Mouse (Mus musculus): ENCODE results near the gene Grik4. TPM values are rescaled to one million over a fixed set of nuclear protein-coding genes. Genes with fewer than 3 reads are reported as not detected.
"Not testable (repeated sequence)": the region's sequence is repeated elsewhere in the genome, so short reads cannot be mapped to it uniquely, and the experiment has no call there.

Gene Grik4
- polyA plus RNA-seq (2015; fragmentation: Nextera tagmentation; extraction: Ambion mirVana): 0.57 and 0.75 TPM in 2 replicates

GRCm38 (mm10) chr9:42943781-42944535 lies at the start of gene Grik4:
TSS of gene Grik4 (minus strand) at chr9:42944493.
- 1% methylated on average over 67 of the region's 68 CpGs for WGBS

DNA sequence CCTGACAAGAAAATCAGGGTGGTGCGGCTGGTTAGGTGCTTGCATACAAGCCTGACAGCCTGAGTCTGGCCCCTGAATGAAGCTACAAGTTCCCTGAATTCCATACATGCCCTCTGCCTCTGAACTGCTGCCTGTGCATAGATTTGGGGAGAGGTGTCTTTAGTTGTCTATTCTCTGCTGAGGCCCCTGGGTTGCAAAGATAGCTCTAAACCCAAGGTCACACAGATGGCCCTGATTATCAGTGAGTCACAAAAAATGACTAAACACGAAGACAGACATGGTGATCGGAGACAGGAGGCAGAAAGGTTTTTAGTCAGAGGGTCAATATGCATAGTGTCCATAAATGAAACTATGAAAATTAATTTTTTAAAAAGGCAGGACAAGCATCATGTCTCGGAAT lies 49.4 kb upstream of the Grik4 start:
- Histone ChIP-seq H3K4me3 (replicated peaks; ENCODE audit: low read length) (no peak overlapping the region), H3K27ac (ENCODE audit: low read length) (no peak overlapping the region), H3K4me2 (ENCODE audit: low read depth, low read length) (no peak overlapping the region), H3K9ac (ENCODE audit: low read length) (no peak overlapping the region), H3K27me3 (ENCODE audit: control insufficient read depth, insufficient read depth, low read length) (no peaks in the 10 kb centered on the region), H3K9me3 (replicated peaks; ENCODE audit: control insufficient read depth, low read length) (no peaks in the 10 kb centered on the region), H3K36me3 (ENCODE audit: control insufficient read depth, insufficient read depth, low read length) (peaks cover 28% of the 10 kb centered on the region), H3K4me1 (ENCODE audit: control insufficient read depth, insufficient read depth, low read length) (no peaks in the 10 kb centered on the region)
- no peak for ATAC-seq (ENCODE audit: insufficient read depth, low FRiP score)
- WGBS: 83% methylated on average over 4 of the region's 4 CpGs

More at GRCm38 (mm10) chr9:42943781-42944535, at the start of gene Grik4:
- no peaks in the 10 kb centered on the region for H3K36me3 ChIP-seq (ENCODE audit: control insufficient read depth, insufficient read depth, low read length)
- peak within 1 kb of the TSS; percentile 100 for H3K4me2 ChIP-seq (ENCODE audit: low read depth, low read length)
- 0 out of 2 replicates have a peak, but pooled peaks cover 2% of the 10 kb centered on the region for H3K27me3 ChIP-seq (ENCODE audit: control insufficient read depth, insufficient read depth, low read length)
- H3K4me3 ChIP-seq (replicated peaks; ENCODE audit: low read length): peak within 1 kb of the TSS; percentile 71
- peak within 1 kb of the TSS; percentile 70 for H3K9ac ChIP-seq (ENCODE audit: low read length)
- peak; percentile 81 for ATAC-seq (ENCODE audit: insufficient read depth, low FRiP score)
- peaks cover 9% of the 10 kb centered on the region for H3K4me1 ChIP-seq (ENCODE audit: control insufficient read depth, insufficient read depth, low read length)
- H3K9me3 ChIP-seq (replicated peaks; ENCODE audit: control insufficient read depth, low read length): no peaks in the 10 kb centered on the region
- H3K27ac ChIP-seq (ENCODE audit: low read length): no peak within 1 kb of the TSS

DNA sequence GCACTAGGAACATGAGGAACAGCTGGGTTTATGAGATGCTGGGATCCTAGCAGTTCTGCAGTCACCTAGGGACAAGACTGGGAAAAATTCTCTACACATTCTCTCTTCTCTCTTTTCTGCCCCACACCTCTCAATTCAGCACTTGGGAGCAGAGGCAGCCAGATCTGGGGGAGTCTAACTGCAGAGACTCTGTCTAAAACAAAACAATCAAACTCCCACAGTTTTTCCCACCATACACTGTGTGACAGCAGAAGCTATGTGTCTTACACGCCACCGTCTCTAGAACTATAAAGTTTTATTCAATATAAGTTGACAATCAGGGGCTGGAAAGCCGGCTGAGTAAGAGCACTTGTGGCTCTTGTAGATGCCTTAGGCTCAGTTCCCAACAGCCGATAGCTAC lies 43.7 kb upstream of the Grik4 start:
- 91% methylated on average over 4 of the region's 4 CpGs for WGBS
- Histone ChIP-seq H3K9me3 (replicated peaks; ENCODE audit: control insufficient read depth, low read length) (no peaks in the 10 kb centered on the region), H3K4me3 (replicated peaks; ENCODE audit: low read length) (no peak overlapping the region), H3K36me3 (ENCODE audit: control insufficient read depth, insufficient read depth, low read length) (peaks cover 21% of the 10 kb centered on the region), H3K4me2 (ENCODE audit: low read depth, low read length) (no peak overlapping the region), H3K4me1 (ENCODE audit: control insufficient read depth, insufficient read depth, low read length) (no peaks in the 10 kb centered on the region), H3K9ac (ENCODE audit: low read length) (no peak overlapping the region), H3K27ac (ENCODE audit: low read length) (no peak overlapping the region), H3K27me3 (ENCODE audit: control insufficient read depth, insufficient read depth, low read length) (no peaks in the 10 kb centered on the region)
- no peak for ATAC-seq (ENCODE audit: insufficient read depth, low FRiP score)

GRCm38 (mm10) chr9:42968894-42969521 lies 24.7 kb upstream of the Grik4 start:
- no peaks in the 10 kb centered on the region for H3K27me3 ChIP-seq (ENCODE audit: control insufficient read depth, insufficient read depth, low read length)
- ATAC-seq (ENCODE audit: insufficient read depth, low FRiP score): peak; percentile 50; the same call in 1 of the 2 replicates
- H3K9me3 ChIP-seq (replicated peaks; ENCODE audit: control insufficient read depth, low read length): no peaks in the 10 kb centered on the region
- H3K4me3 ChIP-seq (replicated peaks; ENCODE audit: low read length): no peak overlapping the region
- H3K4me1 ChIP-seq (ENCODE audit: control insufficient read depth, insufficient read depth, low read length): peaks cover 4% of the 10 kb centered on the region; the same call in 1 of the 2 replicates
- peaks cover 13% of the 10 kb centered on the region for H3K36me3 ChIP-seq (ENCODE audit: control insufficient read depth, insufficient read depth, low read length)
- no peak overlapping the region; the same call in 1 of the 2 replicates for H3K9ac ChIP-seq (ENCODE audit: low read length)
- WGBS: 44% methylated on average over 11 of the region's 11 CpGs
- H3K4me2 ChIP-seq (ENCODE audit: low read depth, low read length): no peak overlapping the region
- H3K27ac ChIP-seq (ENCODE audit: low read length): peak overlapping the region; percentile 77

DNA sequence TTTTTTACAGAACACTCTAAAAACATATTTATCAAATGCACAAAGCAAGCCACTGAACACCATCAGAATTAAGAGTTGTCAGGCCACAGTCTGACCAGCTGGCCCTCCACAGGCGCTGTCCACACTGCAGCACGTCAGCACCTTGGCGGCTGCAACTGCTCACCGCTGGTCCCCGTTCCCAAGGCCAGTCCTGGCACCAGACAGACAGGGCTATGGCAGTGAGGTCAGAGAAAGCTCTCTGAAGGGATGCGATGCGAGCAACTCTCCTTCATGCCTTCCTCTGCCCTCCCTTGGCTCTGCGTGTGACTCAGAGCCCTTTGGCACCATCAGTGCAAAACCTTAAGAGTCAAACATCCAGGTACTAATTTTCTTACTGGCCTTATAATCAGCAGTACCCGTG lies 23.4 kb upstream of the Grik4 start:
- 81% methylated on average over 9 of the region's 9 CpGs for WGBS
- no peak overlapping the region for H3K4me2 ChIP-seq (ENCODE audit: low read depth, low read length)
- H3K4me3 ChIP-seq (replicated peaks; ENCODE audit: low read length): no peak overlapping the region
- H3K9ac ChIP-seq (ENCODE audit: low read length): no peak overlapping the region
- no peak overlapping the region for H3K27ac ChIP-seq (ENCODE audit: low read length)
- no peaks in the 10 kb centered on the region for H3K27me3 ChIP-seq (ENCODE audit: control insufficient read depth, insufficient read depth, low read length)
- no peak for ATAC-seq (ENCODE audit: insufficient read depth, low FRiP score)
- peaks cover 9% of the 10 kb centered on the region for H3K36me3 ChIP-seq (ENCODE audit: control insufficient read depth, insufficient read depth, low read length)
- peaks cover 4% of the 10 kb centered on the region; the same call in 1 of the 2 replicates for H3K4me1 ChIP-seq (ENCODE audit: control insufficient read depth, insufficient read depth, low read length)
- no peaks in the 10 kb centered on the region for H3K9me3 ChIP-seq (replicated peaks; ENCODE audit: control insufficient read depth, low read length)

- H3K9ac ChIP-seq (ENCODE audit: low read length); H3K4me3 ChIP-seq (replicated peaks; ENCODE audit: low read length); H3K9me3 ChIP-seq (replicated peaks; ENCODE audit: control insufficient read depth, low read length); H3K27me3 ChIP-seq (ENCODE audit: control insufficient read depth, insufficient read depth, low read length); ATAC-seq (ENCODE audit: insufficient read depth, low FRiP score); H3K27ac ChIP-seq (ENCODE audit: low read length); H3K36me3 ChIP-seq (ENCODE audit: control insufficient read depth, insufficient read depth, low read length); H3K4me1 ChIP-seq (ENCODE audit: control insufficient read depth, insufficient read depth, low read length); H3K4me2 ChIP-seq (ENCODE audit: low read depth, low read length): not testable (repeated sequence)
- 89% methylated on average over 2 of the region's 3 CpGs for WGBS
Observed at GRCm38 (mm10) chr9:42964809-42965208, 20.5 kb upstream of the Grik4 start.

- H3K4me2 ChIP-seq (ENCODE audit: low read depth, low read length): no peak overlapping the region
- H3K4me1 ChIP-seq (ENCODE audit: control insufficient read depth, insufficient read depth, low read length): peaks cover 4% of the 10 kb centered on the region; the same call in 1 of the 2 replicates
- no peaks in the 10 kb centered on the region for H3K27me3 ChIP-seq (ENCODE audit: control insufficient read depth, insufficient read depth, low read length)
- H3K9ac ChIP-seq (ENCODE audit: low read length): no peak overlapping the region
- H3K27ac ChIP-seq (ENCODE audit: low read length): no peak overlapping the region
- H3K4me3 ChIP-seq (replicated peaks; ENCODE audit: low read length): no peak overlapping the region
- no peak for ATAC-seq (ENCODE audit: insufficient read depth, low FRiP score)
- no peaks in the 10 kb centered on the region; the same call in 1 of the 2 replicates for H3K36me3 ChIP-seq (ENCODE audit: control insufficient read depth, insufficient read depth, low read length)
- H3K9me3 ChIP-seq (replicated peaks; ENCODE audit: control insufficient read depth, low read length): no peaks in the 10 kb centered on the region
- WGBS: 88% methylated on average over 12 of the region's 12 CpGs
Observed at GRCm38 (mm10) chr9:42964366-42964765, 20.1 kb upstream of the Grik4 start.

GRCm38 (mm10) chr9:42962506-42962905 lies 18.2 kb upstream of the Grik4 start:
- Histone ChIP-seq H3K4me2 (ENCODE audit: low read depth, low read length) (no peak overlapping the region), H3K9ac (ENCODE audit: low read length) (no peak overlapping the region), H3K27me3 (ENCODE audit: control insufficient read depth, insufficient read depth, low read length) (no peaks in the 10 kb centered on the region), H3K9me3 (replicated peaks; ENCODE audit: control insufficient read depth, low read length) (no peaks in the 10 kb centered on the region), H3K27ac (ENCODE audit: low read length) (no peak overlapping the region), H3K4me1 (ENCODE audit: control insufficient read depth, insufficient read depth, low read length) (no peaks in the 10 kb centered on the region), H3K36me3 (ENCODE audit: control insufficient read depth, insufficient read depth, low read length) (no peaks in the 10 kb centered on the region; the same call in 1 of the 2 replicates), H3K4me3 (replicated peaks; ENCODE audit: low read length) (no peak overlapping the region)
- ATAC-seq (ENCODE audit: insufficient read depth, low FRiP score): no peak
- WGBS: 76% methylated on average over 6 of the region's 6 CpGs

DNA sequence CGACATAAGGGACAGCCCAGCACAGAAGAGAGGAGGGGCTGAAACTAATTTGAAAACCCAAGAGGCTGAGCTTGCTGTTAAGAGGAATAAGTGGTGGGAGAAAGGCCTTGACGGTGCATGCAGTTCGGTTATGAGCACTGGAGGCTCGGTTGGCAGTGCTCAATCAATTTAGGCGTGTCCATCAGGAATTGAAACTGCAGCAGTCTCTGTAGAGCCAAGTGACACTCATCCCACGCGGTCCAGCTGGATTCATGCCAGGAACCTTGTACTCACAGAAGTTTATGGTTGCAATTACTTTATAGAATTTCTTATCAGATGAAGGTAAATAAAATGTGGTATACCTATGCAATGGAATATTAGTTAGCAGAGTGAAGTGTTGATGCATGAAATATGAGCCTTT lies 14.1 kb upstream of the Grik4 start:
- no peaks in the 10 kb centered on the region for H3K36me3 ChIP-seq (ENCODE audit: control insufficient read depth, insufficient read depth, low read length)
- no peaks in the 10 kb centered on the region for H3K4me1 ChIP-seq (ENCODE audit: control insufficient read depth, insufficient read depth, low read length)
- H3K4me2 ChIP-seq (ENCODE audit: low read depth, low read length): no peak overlapping the region
- H3K4me3 ChIP-seq (replicated peaks; ENCODE audit: low read length): no peak overlapping the region
- no peaks in the 10 kb centered on the region for H3K27me3 ChIP-seq (ENCODE audit: control insufficient read depth, insufficient read depth, low read length)
- WGBS: 65% methylated on average over 7 of the region's 7 CpGs
- H3K9ac ChIP-seq (ENCODE audit: low read length): no peak overlapping the region
- no peak overlapping the region for H3K27ac ChIP-seq (ENCODE audit: low read length)
- no peak for ATAC-seq (ENCODE audit: insufficient read depth, low FRiP score)
- 0 out of 2 replicates have a peak, but pooled peaks cover 2% of the 10 kb centered on the region for H3K9me3 ChIP-seq (replicated peaks; ENCODE audit: control insufficient read depth, low read length)
